Mouse (Mus musculus) cortical plate, adult 2 months (tissue): ENCODE results near the gene Tanc2. TPM values are rescaled to one million over a fixed set of nuclear protein-coding genes. Genes with fewer than 3 reads are reported as not detected.

ENCODE experiments used
- H3K27ac ChIP-seq: fragments of 200-500 bp; 2 replicates; pipeline ENCODE4 v1.5.1; 2012; ENCODE audit warnings: low read length, control low read depth, inconsistent platforms; ENCODE audit not compliant: insufficient read depth
- H3K4me1 ChIP-seq: fragments of 200-500 bp; 2 replicates; pipeline ENCODE4 v1.6.1; 2011; ENCODE audit warnings: low read length; ENCODE audit not compliant: control insufficient read depth, insufficient read depth
- H3K4me3 ChIP-seq: fragments of 200-500 bp; 2 replicates; pipeline ENCODE4 v1.5.1; 2011; ENCODE audit warnings: mild to moderate bottlenecking, low read length, control low read depth; ENCODE audit not compliant: insufficient read depth
- CTCF ChIP-seq: fragments of 200-500 bp; IDR thresholded peaks from 2 replicates; pipeline ENCODE4 v1.5.1; 2011; ENCODE audit warnings: mild to moderate bottlenecking, control low read depth, low read length; ENCODE audit not compliant: insufficient read depth; ENCODE audit errors: extremely low read depth
- POLR2A ChIP-seq: fragments of 200-500 bp; IDR thresholded peaks from 2 replicates; pipeline ENCODE4 v1.6.1; 2011; ENCODE audit warnings: mild to moderate bottlenecking, low read length, control low read depth; ENCODE audit not compliant: insufficient read depth; ENCODE audit errors: extremely low read depth
- polyA plus RNA-seq: library from polyadenylated mRNA; depleted of rRNA; stranded (reverse); fragments of >200 nt; gene quantifications from 2 replicates; pipeline ENCODE4 v1.2.3, GENCODE M21; 2012; rRNA removed

Tanc2 gene
- polyA plus RNA-seq, 1 experiment = 58.5 TPM

- H3K4me3 ChIP-seq = no peak overlapping the region
- H3K4me1 ChIP-seq = no peaks in the 10 kb centered on the region
- TF ChIP-seq CTCF (no peak), POLR2A (no peak)
- no peak overlapping the region for H3K27ac ChIP-seq
Observed at GRCm38 (mm10) chr11:105966288-105966687, 376.5 kb downstream of the Tanc2 start.

DNA sequence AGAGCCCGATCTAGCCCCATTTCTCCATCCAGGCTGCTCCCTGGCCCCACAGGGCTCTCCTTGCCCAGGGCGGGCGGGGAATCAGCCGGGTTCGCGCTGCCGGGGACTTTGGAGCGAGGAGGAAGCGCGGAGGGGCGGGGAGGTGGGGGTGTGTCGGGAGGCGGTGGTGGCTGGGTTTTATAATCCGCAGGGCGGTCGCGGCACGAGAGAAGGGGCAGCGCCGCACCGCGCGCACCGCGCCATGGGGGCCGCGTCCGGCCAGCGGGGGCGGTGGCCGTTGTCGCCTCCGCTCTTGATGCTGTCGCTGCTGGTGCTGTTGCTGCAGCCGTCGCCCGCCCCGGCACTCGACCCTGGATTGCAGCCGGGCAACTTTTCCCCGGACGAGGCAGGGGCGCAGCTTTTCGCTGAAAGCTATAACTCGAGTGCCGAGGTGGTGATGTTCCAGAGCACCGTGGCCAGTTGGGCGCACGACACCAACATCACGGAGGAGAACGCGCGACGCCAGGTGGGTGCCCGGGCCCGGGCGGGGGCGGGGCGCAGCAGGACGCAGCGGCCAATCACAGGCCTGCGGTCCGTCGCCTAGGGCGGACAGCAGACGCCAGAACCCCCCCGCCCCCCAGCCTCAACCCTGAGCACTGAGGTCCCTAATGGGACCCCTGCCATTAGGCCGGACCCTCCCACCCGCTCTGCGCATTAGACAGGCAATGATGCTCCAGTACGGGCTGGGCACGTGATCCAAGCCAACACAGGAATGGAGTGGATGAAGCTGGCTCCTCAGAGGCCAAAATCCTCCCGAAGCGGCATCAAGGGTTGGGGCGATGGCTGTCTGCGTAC is 378.2 kb downstream of the Tanc2 start, which contains the start of gene Ace:
Gene Ace (plus strand): TSS at position 205 of the 834 bp plus-strand sequence.
- peak within 1 kb of the TSS; percentile 34 for H3K4me3 ChIP-seq
- no peak within 1 kb of the TSS for H3K27ac ChIP-seq
- TF ChIP-seq POLR2A (no peak), CTCF (no peak)
- no peaks in the 10 kb centered on the region for H3K4me1 ChIP-seq

DNA sequence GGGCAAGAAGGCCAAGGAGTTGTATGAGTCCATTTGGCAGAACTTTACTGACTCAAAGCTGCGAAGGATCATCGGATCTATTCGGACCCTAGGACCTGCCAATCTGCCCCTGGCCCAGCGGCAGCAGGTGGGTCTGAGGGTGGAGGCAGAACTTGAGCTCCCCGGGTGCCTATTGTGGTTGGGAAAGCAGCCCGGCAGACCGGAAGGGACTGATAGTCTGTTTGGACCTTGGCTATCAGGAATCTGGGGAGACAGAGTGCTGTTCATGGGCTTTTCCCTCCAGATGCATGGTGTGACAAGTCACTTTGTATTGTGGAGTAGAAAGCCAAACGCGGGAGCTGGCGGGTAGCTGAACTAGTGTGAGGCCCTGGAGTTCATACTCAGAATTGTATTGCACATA is 379.2 kb downstream of the Tanc2 start:
- Histone ChIP-seq H3K4me3 (no peak overlapping the region), H3K4me1 (no peaks in the 10 kb centered on the region), H3K27ac (no peak overlapping the region)
- TF ChIP-seq CTCF = no peak

DNA sequence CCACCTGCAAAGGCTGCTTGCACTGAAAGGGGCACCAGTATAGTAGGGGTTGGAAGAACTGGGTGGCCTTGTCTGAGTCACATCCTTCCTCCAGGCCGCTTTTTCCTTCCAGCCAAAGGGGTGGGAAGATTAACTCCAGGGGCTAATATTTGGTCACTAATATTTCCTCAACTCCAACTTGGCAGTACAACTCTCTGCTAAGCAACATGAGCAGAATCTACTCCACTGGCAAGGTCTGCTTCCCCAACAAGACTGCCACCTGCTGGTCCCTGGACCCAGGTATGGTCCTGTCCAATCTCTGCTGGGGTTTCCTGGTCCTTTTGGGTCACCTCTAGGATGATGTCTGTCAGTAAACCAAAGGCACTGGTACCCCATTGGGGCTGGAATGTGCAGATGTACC is 379.7 kb downstream of the Tanc2 start:
- TF ChIP-seq POLR2A (no peak), CTCF (peak; percentile 53)
- Histone ChIP-seq H3K4me1 (no peaks in the 10 kb centered on the region), H3K27ac (no peak overlapping the region), H3K4me3 (no peak overlapping the region)

DNA sequence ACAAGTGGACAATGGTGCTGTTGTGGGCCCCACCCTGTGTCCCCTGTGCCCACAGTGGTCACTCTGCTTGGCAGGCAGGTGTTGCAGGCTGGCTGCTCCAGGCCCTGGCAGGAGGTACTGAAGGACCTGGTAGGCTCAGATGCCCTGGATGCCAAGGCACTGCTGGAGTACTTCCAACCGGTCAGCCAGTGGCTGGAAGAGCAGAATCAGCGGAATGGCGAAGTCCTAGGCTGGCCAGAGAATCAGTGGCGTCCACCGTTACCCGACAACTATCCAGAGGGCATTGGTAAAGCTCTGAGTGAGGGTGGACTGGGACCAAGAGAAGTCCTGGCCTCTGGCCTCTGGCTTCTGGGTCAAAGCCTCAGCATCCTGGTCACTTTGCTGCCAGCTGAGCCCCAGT is 384.8 kb downstream of the Tanc2 start:
- H3K4me1 ChIP-seq = no peaks in the 10 kb centered on the region
- H3K4me3 ChIP-seq = no peak overlapping the region
- no peak overlapping the region for H3K27ac ChIP-seq
- no peak for TF ChIP-seq CTCF
- no peak for TF ChIP-seq POLR2A

GRCm38 (mm10) chr11:105975050-105975449 is 385.3 kb downstream of the Tanc2 start:
- H3K4me3 ChIP-seq = no peak overlapping the region
- no peaks in the 10 kb centered on the region for H3K4me1 ChIP-seq
- no peak for TF ChIP-seq CTCF
- TF ChIP-seq POLR2A = no peak
- no peak overlapping the region for H3K27ac ChIP-seq

- TF ChIP-seq POLR2A (no peak), CTCF (no peak)
Observed at GRCm38 (mm10) chr11:105975636-105976035, 385.9 kb downstream of the Tanc2 start.

GRCm38 (mm10) chr11:105978232-105978631 is 388.4 kb downstream of the Tanc2 start:
- Histone ChIP-seq H3K4me3 (no peak overlapping the region), H3K27ac (no peak overlapping the region), H3K4me1 (no peaks in the 10 kb centered on the region)
- TF ChIP-seq POLR2A (no peak), CTCF (no peak)

More at GRCm38 (mm10) chr11:105975636-105976035, 385.9 kb downstream of the Tanc2 start:
- Histone ChIP-seq H3K27ac (no peak overlapping the region), H3K4me1 (no peaks in the 10 kb centered on the region), H3K4me3 (no peak overlapping the region)

DNA sequence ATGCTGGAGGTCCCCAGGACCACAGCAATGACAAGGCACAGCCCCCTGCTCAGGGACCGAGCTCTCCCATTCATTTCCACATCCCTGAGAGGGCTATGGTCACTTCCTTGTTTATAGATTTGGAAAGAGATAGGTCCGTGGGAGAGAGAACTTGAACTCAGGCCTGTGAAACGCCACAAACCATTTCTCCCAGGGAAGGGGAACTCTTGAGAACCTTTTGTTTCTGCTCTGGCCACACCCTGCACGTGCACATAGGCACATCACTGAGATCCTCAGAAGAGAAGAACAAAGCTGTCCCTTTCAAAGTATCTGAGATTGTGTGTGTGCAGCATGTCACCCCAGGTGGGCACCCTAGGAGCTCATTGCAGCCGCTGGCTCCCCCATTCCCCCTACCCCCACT is 388.8 kb downstream of the Tanc2 start:
- TF ChIP-seq CTCF = no peak
- no peak for TF ChIP-seq POLR2A
- Histone ChIP-seq H3K27ac (no peak overlapping the region), H3K4me1 (no peaks in the 10 kb centered on the region), H3K4me3 (no peak overlapping the region)

Other genes starting within 250 kb of the Tanc2 start
- 2.2 and 2.4 TPM in 2 replicates for gene March10, start 133.3 kb upstream of the Tanc2 start, polyA plus RNA-seq